Mouse (Mus musculus) monocyte, adult 2 months (primary cell): ENCODE measurements around the gene Oaz3.
A peak's percentile ranks its signal among the peaks of the same experiment; 100 is the strongest.

ENCODE experiments used
- DNase-seq, 2 experiments: peaks; one replicate each; pipeline ENCODE4 v3.0.0; 2022; ENCODE audit warnings: low spot score in 2 of 2, low read depth in 1 of 2

Gene Oaz3

DNA sequence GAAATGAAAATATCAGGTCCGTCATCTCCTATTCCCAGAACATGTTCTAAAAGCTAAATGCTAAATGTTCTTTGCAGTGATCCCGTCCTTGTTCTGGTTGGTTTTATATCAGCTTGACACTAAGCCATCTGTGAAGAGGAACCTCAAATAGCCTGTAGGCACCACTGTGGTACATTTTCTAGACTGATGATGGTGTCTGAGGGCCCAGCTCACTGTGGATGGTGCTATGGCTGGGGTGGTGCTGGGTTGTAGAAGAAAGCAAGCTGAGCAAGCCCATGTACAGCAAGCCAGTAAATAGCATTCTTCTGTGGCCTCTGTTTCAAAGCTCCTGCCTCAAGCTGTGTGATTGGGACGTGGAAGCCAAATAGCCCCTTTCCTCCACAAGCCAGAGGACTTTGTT is 13.3 kb upstream of the Oaz3 start:
- DNase-seq, result no peak

GRCm38 (mm10) chr3:94456529-94457000 is 12.8 kb upstream of the Oaz3 start:
- peak; percentile 33 to 44 for DNase-seq

DNA sequence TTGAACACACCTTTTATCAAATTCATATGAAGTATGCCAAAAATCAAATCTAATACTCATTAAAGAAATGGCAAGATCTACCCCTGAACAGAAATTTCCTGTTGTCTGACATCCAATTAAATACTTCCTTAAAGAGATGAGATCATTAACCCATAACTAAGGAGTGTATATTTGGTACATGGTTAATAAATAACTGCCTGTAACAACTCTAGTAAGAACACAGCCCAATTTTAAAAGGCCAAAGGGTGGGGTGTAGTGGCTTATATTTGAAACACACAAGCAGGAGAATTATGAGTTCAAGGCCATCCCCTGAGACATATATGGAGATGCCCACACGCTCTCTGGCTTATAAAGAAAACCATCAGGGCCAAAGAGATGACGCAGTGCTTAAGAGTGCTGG is 5.7 kb upstream of the Oaz3 start:
- no peak for DNase-seq

GRCm38 (mm10) chr3:94442951-94443596 is 641 bp downstream of the Oaz3 start, which contains the start of gene Mrpl9:
Mrpl9 (plus strand) TSS chr3:94443318.
- peak; percentile 64 to 84 for DNase-seq

DNA sequence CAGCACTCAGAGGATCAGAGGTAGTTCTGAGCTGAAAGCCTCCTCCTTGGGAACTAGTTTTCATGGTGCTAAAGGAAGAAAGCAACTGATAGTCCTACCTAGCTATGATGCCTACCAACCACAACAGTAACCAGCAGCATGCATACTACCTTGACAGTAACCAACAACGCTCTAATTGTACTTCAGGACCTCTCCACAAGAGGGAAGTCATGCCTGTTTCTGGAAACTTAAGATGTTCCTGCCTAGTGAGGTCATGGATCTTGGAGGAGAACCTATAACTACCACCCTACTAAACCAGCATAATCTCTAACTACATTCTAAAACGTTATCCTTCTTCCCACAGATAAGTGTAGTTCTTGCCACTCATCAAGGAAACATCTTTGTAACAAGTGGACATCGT is 2.5 kb downstream of the Oaz3 start:
- no peak for DNase-seq

- no peak for DNase-seq
These were observed 7.3 kb downstream of the Oaz3 start for GRCm38 (mm10) chr3:94436420-94436819.

GRCm38 (mm10) chr3:94434305-94434704 is 9.4 kb downstream of the Oaz3 start:
- no peak for DNase-seq

GRCm38 (mm10) chr3:94430980-94431379 is 12.7 kb downstream of the Oaz3 start:
- no peak for DNase-seq

GRCm38 (mm10) chr3:94413031-94413679 is 30.6 kb downstream of the Oaz3 start, which contains the start of gene Tdrkh:
Tdrkh (plus strand) TSS chr3:94413273.
- peak; percentile 69 to 86 for DNase-seq

- DNase-seq, result no peak
These were observed 31.2 kb downstream of the Oaz3 start for GRCm38 (mm10) chr3:94412530-94412929.

GRCm38 (mm10) chr3:94405561-94405960 is 38.2 kb downstream of the Oaz3 start:
- no peak for DNase-seq

DNA sequence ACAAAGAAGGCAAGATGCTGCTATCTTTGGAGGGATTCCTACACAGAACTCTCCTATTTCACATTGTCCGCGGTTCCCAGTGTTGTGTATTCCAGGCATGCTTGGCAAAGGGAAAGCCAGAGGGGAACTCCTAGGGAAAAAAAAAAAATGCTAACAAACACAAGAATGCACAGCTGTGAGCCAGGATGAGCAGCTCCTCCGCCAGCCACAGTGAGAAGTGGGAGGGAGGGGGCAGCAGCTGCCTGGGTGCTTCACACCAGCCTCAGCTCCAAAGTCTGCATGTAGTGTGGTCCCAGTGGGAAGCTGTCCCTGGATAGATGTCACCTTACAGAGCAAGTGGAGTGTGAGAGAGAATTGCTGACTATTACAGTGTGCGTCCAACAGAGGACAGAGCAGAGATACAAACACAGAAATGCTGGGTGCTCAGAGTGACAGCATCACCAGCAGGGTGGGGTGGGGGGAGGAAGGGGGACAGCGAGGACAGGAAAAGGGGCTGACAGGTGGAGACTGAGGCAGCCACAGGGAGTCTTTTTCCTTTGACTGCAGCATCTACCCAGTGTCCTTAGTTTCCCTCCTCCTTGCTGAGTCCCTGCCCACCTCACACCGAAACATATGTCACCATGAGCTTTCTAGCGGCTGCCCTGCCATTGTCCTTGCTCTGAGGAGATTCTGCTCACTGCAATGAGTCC is 39.2 kb downstream of the Oaz3 start:
- no peak for DNase-seq

GRCm38 (mm10) chr3:94402451-94402850 is 41.3 kb downstream of the Oaz3 start:
- DNase-seq, result no peak

DNA sequence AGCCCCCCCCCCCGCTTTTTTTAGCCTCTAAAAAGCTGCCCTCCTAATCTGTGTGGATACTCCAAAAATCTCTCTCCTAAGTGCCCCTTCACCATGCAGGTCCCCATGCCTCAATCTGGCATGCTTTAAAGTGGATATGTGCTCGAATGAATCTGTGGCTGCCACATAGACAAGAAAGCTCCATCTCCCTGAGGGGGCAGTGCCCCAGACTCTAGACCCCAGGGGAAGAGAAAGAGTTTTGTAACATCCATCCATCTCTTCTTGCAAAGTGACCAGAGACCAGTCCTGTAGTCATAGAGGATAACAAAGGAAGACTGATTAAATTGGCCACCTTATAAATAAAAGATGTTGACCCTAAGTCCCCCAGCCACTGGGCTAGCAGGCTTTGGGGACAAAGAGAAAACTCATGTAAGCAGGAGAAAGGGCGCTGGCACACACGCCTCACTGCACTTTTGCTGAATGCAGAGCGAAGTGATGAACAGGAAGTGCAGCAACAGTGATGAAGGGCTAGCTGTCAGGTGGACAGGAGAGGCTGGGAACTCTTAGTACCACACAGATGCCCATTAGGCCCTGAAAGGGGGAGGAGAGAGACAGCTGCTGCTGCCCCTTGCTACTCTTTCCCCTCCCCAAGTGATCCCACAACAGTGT is 43.9 kb downstream of the Oaz3 start:
- DNase-seq, result no peak

GRCm38 (mm10) chr3:94398943-94399481 is 44.7 kb downstream of the Oaz3 start:
- no peak for DNase-seq

GRCm38 (mm10) chr3:94398217-94398616 is 45.5 kb downstream of the Oaz3 start, which contains the start of gene Lingo4:
Lingo4 (plus strand) TSS chr3:94398517.
- no peak for DNase-seq

- DNase-seq, result no peak
These were observed 46.9 kb downstream of the Oaz3 start for GRCm38 (mm10) chr3:94396851-94397250.

DNA sequence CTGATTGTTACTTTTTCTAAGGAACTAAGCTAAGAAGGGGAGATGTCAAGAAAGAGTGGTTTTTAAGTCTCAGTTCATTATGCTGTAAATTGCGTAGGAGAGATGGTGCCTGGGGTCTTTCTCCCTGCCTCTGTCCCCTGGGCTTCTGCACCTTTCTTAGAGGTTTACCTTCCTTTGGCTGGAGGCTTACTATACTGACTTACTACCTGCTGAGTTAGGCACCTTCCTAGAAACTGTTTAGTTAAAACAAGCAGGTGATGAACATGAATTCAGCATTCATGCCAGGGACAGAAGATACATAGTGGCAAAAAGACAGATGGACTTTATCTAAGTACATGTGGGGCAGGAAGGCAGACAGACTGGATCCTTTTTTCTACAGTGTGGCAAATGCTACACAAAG is 47.4 kb downstream of the Oaz3 start:
- no peak for DNase-seq

DNA sequence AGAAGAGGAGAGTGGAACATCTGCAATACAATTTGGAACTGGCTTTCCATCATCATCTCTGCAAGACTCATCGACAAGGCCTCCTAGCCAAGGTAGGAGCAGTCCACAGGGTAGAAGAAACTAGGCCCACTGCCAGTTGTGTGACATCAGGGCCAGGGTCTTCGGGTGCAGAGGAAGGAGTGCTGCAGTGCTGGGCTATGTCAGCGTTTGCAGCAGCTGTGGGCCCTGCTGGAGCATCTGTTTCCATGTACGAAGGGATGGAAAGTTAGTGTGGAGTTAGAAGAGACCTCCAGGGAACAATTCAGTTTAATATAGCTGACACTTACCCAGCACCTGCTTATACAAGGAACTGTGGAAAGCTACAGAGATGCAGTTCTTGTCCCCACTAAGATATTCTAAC is 50.7 kb downstream of the Oaz3 start:
- DNase-seq, result no peak

DNA sequence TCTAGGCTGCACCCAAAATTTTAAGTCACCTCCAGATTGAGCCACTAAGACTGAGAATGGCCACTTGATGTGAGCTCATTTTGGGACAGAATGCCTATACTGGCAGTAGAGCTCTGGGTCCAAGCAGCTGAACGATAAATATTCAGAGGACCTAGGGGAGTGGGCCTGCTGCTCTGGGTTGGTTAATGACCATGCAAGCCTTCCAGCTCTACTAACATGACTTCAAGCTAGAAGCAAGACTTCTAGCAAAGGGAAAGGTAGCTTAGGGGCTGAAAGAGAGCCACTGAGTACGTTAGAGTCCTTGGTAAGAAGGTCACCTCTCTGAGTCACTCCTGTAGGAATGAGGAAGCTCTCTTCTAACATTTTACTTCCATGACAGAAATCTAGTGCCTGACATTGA is 51.6 kb downstream of the Oaz3 start:
- DNase-seq, result no peak

- no peak for DNase-seq
These were observed 52.7 kb downstream of the Oaz3 start for GRCm38 (mm10) chr3:94391001-94391400.
